Mouse (Mus musculus): ENCODE measurements around the gene Cdkal1.

GRCm38 (mm10) chr13:29627438-29628124 lies 227.9 kb downstream of the Cdkal1 start:
- TF ChIP-seq CTCF (IDR thresholded peaks at IDR 0.05; ENCODE audit: borderline replicate concordance, insufficient read depth, low read depth, low read length): no peak
- TF ChIP-seq POLR2A (IDR thresholded peaks at IDR 0.05; ENCODE audit: borderline replicate concordance, insufficient read depth, low read length): no peak
